Mouse (Mus musculus) heart, embryonic 15.5 days (tissue): Measurements from ENCODE around the gene Iqsec2. TPM values are rescaled to one million over a fixed set of nuclear protein-coding genes. Genes with fewer than 3 reads are reported as not detected.

ENCODE experiments used
- ATAC-seq: fragments of 200-750 bp; cut with Nextera tagmentation; replicated peaks from 2 replicates; pipeline ENCODE4 v1.8.0; 2017; ENCODE audit warnings: low read depth, moderate TSS enrichment; ENCODE audit not compliant: insufficient number of reproducible peaks, insufficient read depth, low FRiP score
- H3K27ac ChIP-seq: fragments of 300-500 bp; sonication (generic); 2 replicates; pipeline ENCODE4 v1.5.1; 2015; ENCODE audit warnings: mild to moderate bottlenecking, inconsistent platforms
- H3K27me3 ChIP-seq: fragments of 300-500 bp; sonication (generic); 2 replicates; pipeline ENCODE4 v1.6.1; 2015; ENCODE audit warnings: inconsistent platforms
- H3K36me3 ChIP-seq: fragments of 300-500 bp; sonication (generic); 2 replicates; pipeline ENCODE4 v1.6.1; 2015; ENCODE audit warnings: mild to moderate bottlenecking, inconsistent platforms
- H3K4me1 ChIP-seq: fragments of 300-500 bp; sonication (generic); replicated peaks from 2 replicates; pipeline ENCODE4 v1.6.1; 2015; ENCODE audit warnings: inconsistent platforms
- H3K4me2 ChIP-seq: fragments of 300-500 bp; sonication (generic); 2 replicates; pipeline ENCODE4 v1.6.1; 2015; ENCODE audit warnings: inconsistent platforms, mild to moderate bottlenecking, moderate library complexity
- H3K4me3 ChIP-seq: fragments of 300-500 bp; sonication (generic); 2 replicates; pipeline ENCODE4 v1.5.1; 2015; ENCODE audit warnings: mild to moderate bottlenecking, inconsistent platforms
- H3K9ac ChIP-seq: fragments of 300-500 bp; sonication (generic); 2 replicates; pipeline ENCODE4 v1.6.1; 2015; ENCODE audit warnings: mild to moderate bottlenecking, inconsistent platforms
- H3K9me3 ChIP-seq: fragments of 300-500 bp; sonication (generic); replicated peaks from 2 replicates; pipeline ENCODE4 v1.6.1; 2016; ENCODE audit warnings: inconsistent platforms
- WGBS: fragments of 180-500 bp; shearing (Covaris S2); methylation state at CpG from one replicate; pipeline ENCODE4 v1.1.7; 2015; ENCODE audit warnings: mixed read lengths; 5-methylcytosine and 5-hydroxymethylcytosine counted together
- polyA plus RNA-seq: library from polyadenylated mRNA; unstranded; fragments of >200 nt; fragmentation: Nextera tagmentation; extraction: Ambion mirVana; gene quantifications from 2 replicates; pipeline ENCODE4 v1.2.1, GENCODE M21; 2015

Iqsec2 gene
- polyA plus RNA-seq, 1 experiment from 2014 or later, result 44.0 TPM

GRCm38 (mm10) chrX:152179670-152180656 is 35.9 kb downstream of the Iqsec2 start:
- Histone ChIP-seq H3K36me3 (no peaks in the 10 kb centered on the region), H3K4me2 (peak overlapping the region; percentile 63), H3K9me3 (no peaks in the 10 kb centered on the region), H3K4me3 (peak overlapping the region; percentile 55), H3K9ac (no peak overlapping the region; the same call in 1 of the 2 replicates), H3K4me1 (peaks cover 14% of the 10 kb centered on the region), H3K27ac (peak overlapping the region; percentile 87; the same call in 1 of the 2 replicates), H3K27me3 (peaks cover 29% of the 10 kb centered on the region)
- ATAC-seq, result no peak
- WGBS, result 50% methylated on average over 7 of the region's 7 CpGs

GRCm38 (mm10) chrX:152187151-152187550 is 43.1 kb downstream of the Iqsec2 start:
- Histone ChIP-seq H3K36me3 (no peaks in the 10 kb centered on the region), H3K27me3 (peaks cover 36% of the 10 kb centered on the region), H3K4me2 (no peak overlapping the region), H3K9me3 (no peaks in the 10 kb centered on the region), H3K4me3 (no peak overlapping the region), H3K27ac (no peak overlapping the region), H3K9ac (no peak overlapping the region), H3K4me1 (no peaks in the 10 kb centered on the region)
- no peak for ATAC-seq

GRCm38 (mm10) chrX:152191266-152191665 is 47.2 kb downstream of the Iqsec2 start:
- Histone ChIP-seq H3K36me3 (no peaks in the 10 kb centered on the region), H3K4me1 (no peaks in the 10 kb centered on the region), H3K4me3 (no peak overlapping the region), H3K4me2 (no peak overlapping the region), H3K27ac (no peak overlapping the region), H3K9me3 (no peaks in the 10 kb centered on the region), H3K27me3 (peaks cover 47% of the 10 kb centered on the region), H3K9ac (no peak overlapping the region)
- ATAC-seq, result no peak
- WGBS, result 67% methylated on average over 1 of the region's 1 CpGs

- 83% methylated on average over 1 of the region's 1 CpGs for WGBS
- Histone ChIP-seq H3K4me3 (no peak overlapping the region), H3K27ac (no peak overlapping the region), H3K27me3 (peaks cover 48% of the 10 kb centered on the region), H3K4me2 (no peak overlapping the region), H3K4me1 (peaks cover 4% of the 10 kb centered on the region), H3K9ac (no peak overlapping the region), H3K9me3 (no peaks in the 10 kb centered on the region), H3K36me3 (no peaks in the 10 kb centered on the region)
- ATAC-seq, result no peak
Measured at GRCm38 (mm10) chrX:152197814-152198648, 54.0 kb downstream of the Iqsec2 start.

- Histone ChIP-seq H3K27ac (no peak overlapping the region), H3K9me3 (no peaks in the 10 kb centered on the region), H3K36me3 (no peaks in the 10 kb centered on the region), H3K4me2 (no peak overlapping the region), H3K27me3 (peaks cover 52% of the 10 kb centered on the region), H3K4me3 (no peak overlapping the region), H3K9ac (no peak overlapping the region), H3K4me1 (peaks cover 4% of the 10 kb centered on the region)
- ATAC-seq, result no peak
- 30% methylated on average over 4 of the region's 4 CpGs for WGBS
Measured at GRCm38 (mm10) chrX:152201737-152202421, 57.8 kb downstream of the Iqsec2 start.

- 0 out of 2 replicates have a peak, but pooled peaks have one; percentile 14 for ATAC-seq
- Histone ChIP-seq H3K27ac (no peak overlapping the region), H3K9ac (no peak overlapping the region), H3K4me3 (no peak overlapping the region), H3K36me3 (no peaks in the 10 kb centered on the region), H3K27me3 (peaks cover 50% of the 10 kb centered on the region), H3K9me3 (no peaks in the 10 kb centered on the region), H3K4me2 (no peak overlapping the region), H3K4me1 (peaks cover 4% of the 10 kb centered on the region)
- WGBS, result 42% methylated on average over 8 of the region's 8 CpGs
Measured at GRCm38 (mm10) chrX:152202422-152203103, 58.5 kb downstream of the Iqsec2 start.

- WGBS, result 73% methylated on average over 4 of the region's 4 CpGs
- H3K4me2 ChIP-seq, result no peak overlapping the region
Measured at GRCm38 (mm10) chrX:152203247-152203646, 59.2 kb downstream of the Iqsec2 start.

GRCm38 (mm10) chrX:152205486-152205885 is 61.4 kb downstream of the Iqsec2 start:
- H3K9ac ChIP-seq, result no peak overlapping the region
- 86% methylated on average over 1 of the region's 1 CpGs for WGBS
- peaks cover 58% of the 10 kb centered on the region for H3K27me3 ChIP-seq
- H3K4me3 ChIP-seq, result no peak overlapping the region
- H3K4me2 ChIP-seq, result no peak overlapping the region
- no peak for ATAC-seq
- no peak overlapping the region for H3K27ac ChIP-seq
- no peaks in the 10 kb centered on the region for H3K36me3 ChIP-seq
- no peaks in the 10 kb centered on the region for H3K9me3 ChIP-seq
- H3K4me1 ChIP-seq, result no peaks in the 10 kb centered on the region

More at GRCm38 (mm10) chrX:152203247-152203646, 59.2 kb downstream of the Iqsec2 start:
- Histone ChIP-seq H3K4me1 (no peaks in the 10 kb centered on the region; the same call in 1 of the 2 replicates), H3K9ac (no peak overlapping the region), H3K9me3 (no peaks in the 10 kb centered on the region), H3K36me3 (no peaks in the 10 kb centered on the region), H3K27me3 (peaks cover 50% of the 10 kb centered on the region), H3K27ac (no peak overlapping the region), H3K4me3 (no peak overlapping the region)
- ATAC-seq, result no peak

- Histone ChIP-seq H3K4me2 (no peak overlapping the region), H3K27ac (no peak overlapping the region), H3K9me3 (no peaks in the 10 kb centered on the region), H3K4me1 (no peaks in the 10 kb centered on the region), H3K4me3 (no peak overlapping the region), H3K9ac (no peak overlapping the region), H3K36me3 (no peaks in the 10 kb centered on the region), H3K27me3 (peaks cover 39% of the 10 kb centered on the region)
- 70% methylated on average over 1 of the region's 1 CpGs for WGBS
- ATAC-seq, result no peak
Measured at GRCm38 (mm10) chrX:152214703-152215102, 70.6 kb downstream of the Iqsec2 start.

- Histone ChIP-seq H3K36me3 (no peaks in the 10 kb centered on the region), H3K4me2 (no peak overlapping the region), H3K9ac (no peak overlapping the region), H3K4me1 (no peaks in the 10 kb centered on the region), H3K4me3 (no peak overlapping the region), H3K9me3 (no peaks in the 10 kb centered on the region), H3K27ac (no peak overlapping the region), H3K27me3 (peaks cover 35% of the 10 kb centered on the region)
- 91% methylated on average over 2 of the region's 2 CpGs for WGBS
- ATAC-seq, result no peak
Measured at GRCm38 (mm10) chrX:152218529-152218928, 74.5 kb downstream of the Iqsec2 start.
